Mouse (Mus musculus): Measurements from ENCODE around the gene Wfdc21. TPM values are rescaled to one million over a fixed set of nuclear protein-coding genes. Genes with fewer than 3 reads are reported as not detected.

The Wfdc21 gene
- polyA plus RNA-seq, 1 experiment, result not detected

DNA sequence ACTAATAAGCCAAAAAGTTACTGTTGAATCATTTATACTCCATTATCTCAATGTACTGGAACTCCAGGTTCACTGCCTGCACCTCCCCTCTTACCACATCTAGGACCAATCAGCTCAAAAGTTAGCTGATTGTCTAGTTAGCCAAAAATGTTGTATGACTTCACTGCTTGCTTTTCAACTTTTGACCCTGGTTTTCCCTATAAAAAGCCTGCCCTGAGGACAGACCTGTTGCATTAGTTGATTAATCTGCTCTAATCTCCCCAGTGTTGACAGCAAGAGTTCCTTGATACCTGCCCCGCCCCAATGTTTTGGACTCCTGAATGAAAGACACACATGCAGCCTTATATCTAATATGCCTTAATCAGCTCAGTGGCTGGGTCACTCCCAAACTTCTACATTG, 15.6 kb upstream of the Wfdc21 start:
- no peak for TF ChIP-seq CTCF (IDR thresholded peaks at IDR 0.05; ENCODE audit: extremely low read depth, insufficient read depth, low read length)
- no peak for TF ChIP-seq POLR2A (IDR thresholded peaks at IDR 0.05; ENCODE audit: extremely low read depth, insufficient read depth, low read length)
- Histone ChIP-seq H3K4me3 (ENCODE audit: insufficient read depth, low read length) (no peak overlapping the region), H3K4me1 (ENCODE audit: control insufficient read depth, insufficient read depth, low read length) (no peaks in the 10 kb centered on the region), H3K27ac (ENCODE audit: insufficient read depth, low read length) (no peak overlapping the region)

DNA sequence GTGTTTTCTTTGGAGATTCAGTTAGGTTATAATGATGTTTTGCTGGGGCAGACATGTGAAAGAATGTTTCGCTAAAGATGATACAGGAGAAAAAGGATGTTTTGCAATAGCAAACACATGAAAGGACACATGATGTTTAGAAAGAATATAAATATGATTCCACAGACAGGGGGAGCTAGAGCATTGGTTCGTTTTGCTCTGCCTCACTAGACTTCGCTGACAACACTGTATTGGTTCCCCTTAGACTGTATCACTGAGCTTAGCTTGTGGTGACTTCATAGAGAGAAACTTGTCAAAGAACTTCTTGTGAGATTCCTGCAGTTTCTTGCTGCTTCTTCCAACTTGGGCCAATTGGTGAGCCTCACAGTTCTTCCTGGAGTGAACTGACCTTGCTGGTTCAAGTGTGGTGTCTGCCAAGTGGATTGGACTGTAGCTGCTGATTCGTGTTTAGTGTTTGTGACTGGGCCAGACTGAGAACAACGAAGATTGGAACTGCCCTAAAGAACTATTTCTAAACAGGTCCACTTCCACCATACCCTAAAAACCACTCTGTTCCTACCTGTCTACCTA, 13.6 kb upstream of the Wfdc21 start:
- Histone ChIP-seq H3K4me1 (ENCODE audit: control insufficient read depth, insufficient read depth, low read length) (no peaks in the 10 kb centered on the region), H3K27ac (ENCODE audit: insufficient read depth, low read length) (no peak overlapping the region), H3K4me3 (ENCODE audit: insufficient read depth, low read length) (no peak overlapping the region)
- TF ChIP-seq CTCF (IDR thresholded peaks at IDR 0.05; ENCODE audit: extremely low read depth, insufficient read depth, low read length) (no peak), POLR2A (IDR thresholded peaks at IDR 0.05; ENCODE audit: extremely low read depth, insufficient read depth, low read length) (no peak)

DNA sequence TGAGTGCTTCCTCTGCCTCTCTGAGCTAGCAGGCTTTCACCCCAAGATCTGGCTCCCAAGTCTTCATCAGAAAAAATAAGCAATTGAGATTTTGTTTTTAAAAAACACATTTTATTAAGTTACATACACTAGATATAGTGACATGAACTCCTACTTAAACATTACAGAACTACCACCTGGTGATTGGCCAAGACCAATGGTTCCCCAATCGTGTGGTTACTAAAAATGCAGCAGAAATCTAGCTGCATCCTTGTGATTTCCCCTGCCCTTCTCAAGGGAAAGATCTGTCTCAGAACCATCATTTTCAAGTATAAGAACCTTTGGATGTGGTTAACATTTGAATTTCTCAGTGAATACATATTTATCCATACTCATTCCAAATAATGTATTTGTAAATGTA, 12.5 kb upstream of the Wfdc21 start:
- no peak for TF ChIP-seq CTCF (IDR thresholded peaks at IDR 0.05; ENCODE audit: extremely low read depth, insufficient read depth, low read length)
- TF ChIP-seq POLR2A (IDR thresholded peaks at IDR 0.05; ENCODE audit: extremely low read depth, insufficient read depth, low read length), result no peak
- Histone ChIP-seq H3K4me3 (ENCODE audit: insufficient read depth, low read length) (no peak overlapping the region), H3K27ac (ENCODE audit: insufficient read depth, low read length) (no peak overlapping the region), H3K4me1 (ENCODE audit: control insufficient read depth, insufficient read depth, low read length) (no peaks in the 10 kb centered on the region)

DNA sequence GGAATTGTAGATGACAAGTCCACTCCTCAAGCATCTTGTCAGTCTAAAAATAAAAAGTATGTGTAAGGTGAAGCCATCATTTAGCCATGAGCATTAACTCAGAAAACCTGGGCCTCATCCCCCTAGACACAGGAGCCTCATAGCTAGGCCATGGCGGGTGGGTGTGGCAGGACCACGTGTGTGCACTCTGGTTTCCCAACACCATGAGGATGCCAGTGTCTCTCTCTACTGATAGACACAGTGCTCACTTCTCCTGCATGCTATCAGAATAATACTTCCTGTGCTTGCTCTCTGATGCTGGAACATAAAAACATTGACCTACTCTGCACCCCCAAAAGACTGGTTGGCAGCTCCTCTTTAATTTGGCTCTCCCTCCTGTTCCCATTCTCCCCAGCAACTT, 10.9 kb upstream of the Wfdc21 start:
- H3K4me3 ChIP-seq (ENCODE audit: insufficient read depth, low read length), result no peak overlapping the region
- H3K4me1 ChIP-seq (ENCODE audit: control insufficient read depth, insufficient read depth, low read length), result no peaks in the 10 kb centered on the region
- no peak overlapping the region for H3K27ac ChIP-seq (ENCODE audit: insufficient read depth, low read length)
- TF ChIP-seq CTCF (IDR thresholded peaks at IDR 0.05; ENCODE audit: extremely low read depth, insufficient read depth, low read length) (no peak), POLR2A (IDR thresholded peaks at IDR 0.05; ENCODE audit: extremely low read depth, insufficient read depth, low read length) (no peak)

DNA sequence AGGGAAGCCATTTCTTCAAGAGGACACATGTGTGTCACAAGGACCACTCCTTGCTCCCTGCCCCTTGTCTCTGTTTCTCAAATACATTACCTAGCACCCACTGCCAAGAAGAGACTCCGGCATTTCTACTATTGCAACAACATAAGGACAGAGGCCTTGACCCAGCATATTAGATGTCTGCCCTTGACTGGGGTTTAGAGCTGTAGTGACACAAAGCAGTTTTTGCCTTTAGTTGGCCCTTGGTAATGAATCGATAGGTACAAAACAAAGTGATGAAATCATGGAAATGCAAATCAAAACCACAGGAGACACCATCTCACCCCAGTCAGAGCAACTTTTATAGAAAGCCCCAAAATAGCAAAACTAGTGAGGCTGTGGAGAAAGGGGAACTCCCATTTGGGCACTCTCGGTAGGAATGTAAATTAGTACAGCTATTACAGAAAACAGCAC, 9.6 kb upstream of the Wfdc21 start:
- no peak for TF ChIP-seq CTCF (IDR thresholded peaks at IDR 0.05; ENCODE audit: extremely low read depth, insufficient read depth, low read length)
- H3K4me1 ChIP-seq (ENCODE audit: control insufficient read depth, insufficient read depth, low read length), result no peaks in the 10 kb centered on the region
- no peak overlapping the region for H3K4me3 ChIP-seq (ENCODE audit: insufficient read depth, low read length)
- no peak overlapping the region for H3K27ac ChIP-seq (ENCODE audit: insufficient read depth, low read length)

DNA sequence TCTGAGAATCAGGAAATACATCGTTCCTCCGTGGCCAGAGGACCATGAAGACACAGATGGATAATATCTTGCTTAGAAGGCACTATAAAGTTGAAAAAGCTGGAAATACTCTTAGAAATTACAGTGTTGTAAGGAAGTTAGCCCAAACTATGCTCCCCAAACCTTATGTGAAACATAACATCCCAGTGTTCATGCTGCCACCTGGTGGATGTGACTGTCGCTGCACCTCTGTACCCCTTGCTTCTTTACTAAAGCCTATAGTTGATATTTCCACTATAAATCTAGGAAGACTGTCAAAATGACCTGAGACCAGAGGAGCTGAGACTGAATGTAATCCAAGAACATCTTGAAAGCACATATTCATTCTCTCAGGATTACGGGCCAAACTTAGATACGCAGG, 7.5 kb upstream of the Wfdc21 start:
- H3K4me1 ChIP-seq (ENCODE audit: control insufficient read depth, insufficient read depth, low read length), result no peaks in the 10 kb centered on the region
- H3K27ac ChIP-seq (ENCODE audit: insufficient read depth, low read length), result no peak overlapping the region
- H3K4me3 ChIP-seq (ENCODE audit: insufficient read depth, low read length), result no peak overlapping the region
- peak; percentile 96 for TF ChIP-seq CTCF (IDR thresholded peaks at IDR 0.05; ENCODE audit: extremely low read depth, insufficient read depth, low read length)
- TF ChIP-seq POLR2A (IDR thresholded peaks at IDR 0.05; ENCODE audit: extremely low read depth, insufficient read depth, low read length), result no peak

DNA sequence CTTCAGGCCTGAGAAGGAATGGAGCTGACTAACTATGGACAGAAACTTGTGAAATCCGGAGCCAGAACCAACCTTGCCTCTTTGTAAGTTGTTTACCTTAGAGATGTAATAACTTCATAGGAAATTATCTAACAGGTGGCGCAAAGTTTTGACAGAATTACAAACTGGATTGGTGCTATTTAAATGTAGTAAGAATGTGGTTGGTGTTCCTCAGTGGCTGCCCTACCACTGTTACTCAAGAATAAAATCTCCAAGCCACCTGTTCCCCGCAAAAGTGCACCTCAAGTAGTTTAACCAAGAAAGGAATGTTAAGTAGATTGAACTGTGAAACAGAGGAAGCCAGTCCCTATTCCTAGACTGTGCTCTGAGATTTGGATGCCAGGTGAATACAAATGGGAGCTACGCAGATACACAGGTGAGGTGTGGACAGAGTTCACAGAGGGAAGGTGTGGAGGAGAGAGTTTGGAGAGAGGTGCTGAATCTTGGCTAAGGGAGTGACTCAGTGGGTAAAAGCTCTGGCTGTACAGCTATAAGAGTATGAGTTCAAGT, 6.2 kb upstream of the Wfdc21 start:
- Histone ChIP-seq H3K27ac (ENCODE audit: insufficient read depth, low read length) (no peak overlapping the region), H3K4me1 (ENCODE audit: control insufficient read depth, insufficient read depth, low read length) (no peaks in the 10 kb centered on the region), H3K4me3 (ENCODE audit: insufficient read depth, low read length) (no peak overlapping the region)
- no peak for TF ChIP-seq CTCF (IDR thresholded peaks at IDR 0.05; ENCODE audit: extremely low read depth, insufficient read depth, low read length)
- no peak for TF ChIP-seq POLR2A (IDR thresholded peaks at IDR 0.05; ENCODE audit: extremely low read depth, insufficient read depth, low read length)

DNA sequence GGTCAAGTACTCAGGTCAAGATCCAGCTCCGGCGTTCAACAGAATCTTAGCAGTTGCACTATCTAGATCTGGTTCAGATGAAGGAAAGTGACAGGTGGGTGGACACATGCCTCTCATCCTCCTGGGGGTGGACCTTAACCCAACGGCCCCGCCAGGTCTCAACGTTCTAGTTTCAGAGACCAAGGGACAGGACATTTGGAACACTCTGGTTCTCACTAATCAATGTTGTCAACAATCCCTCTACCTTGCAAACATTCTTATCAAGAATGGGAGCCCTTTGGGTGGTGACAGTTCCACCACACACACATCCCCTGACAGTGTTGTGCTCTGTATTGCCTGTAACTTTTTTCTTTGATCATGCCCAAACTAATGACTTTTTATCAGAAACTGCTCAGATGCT, 4.9 kb upstream of the Wfdc21 start:
- Histone ChIP-seq H3K27ac (ENCODE audit: insufficient read depth, low read length) (no peak overlapping the region), H3K4me1 (ENCODE audit: control insufficient read depth, insufficient read depth, low read length) (no peaks in the 10 kb centered on the region), H3K4me3 (ENCODE audit: insufficient read depth, low read length) (no peak overlapping the region)
- TF ChIP-seq CTCF (IDR thresholded peaks at IDR 0.05; ENCODE audit: extremely low read depth, insufficient read depth, low read length), result no peak
- no peak for TF ChIP-seq POLR2A (IDR thresholded peaks at IDR 0.05; ENCODE audit: extremely low read depth, insufficient read depth, low read length)

DNA sequence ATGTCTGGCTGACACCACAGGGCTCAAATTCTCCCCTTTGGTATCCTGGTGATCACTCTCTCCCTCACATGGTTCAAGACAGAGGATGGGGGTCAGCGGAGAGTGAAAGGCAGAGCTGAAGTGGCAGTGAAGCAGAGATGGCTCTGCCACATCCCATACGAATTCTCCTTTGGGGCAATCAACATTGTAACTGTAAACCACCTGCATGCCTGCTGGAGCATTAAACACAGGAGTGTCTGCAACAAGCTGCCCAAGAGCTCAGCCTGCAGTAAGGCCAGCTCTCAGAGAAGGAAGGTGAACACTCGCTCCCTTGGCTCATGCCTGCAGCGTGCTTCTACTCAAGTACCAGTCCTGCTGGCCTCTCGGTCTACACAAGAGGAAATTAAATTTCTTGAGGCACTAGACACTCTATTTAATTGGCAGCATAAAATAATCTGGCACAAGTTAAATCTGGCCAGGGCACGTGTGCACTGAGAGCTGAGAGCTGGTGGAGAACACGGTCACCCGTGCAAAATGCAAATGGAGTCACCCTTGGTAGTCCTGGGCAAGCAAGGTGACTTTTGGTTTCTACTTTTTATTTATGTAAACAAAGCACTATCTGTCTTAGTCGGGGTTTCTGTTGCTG, 3.9 kb upstream of the Wfdc21 start:
- Histone ChIP-seq H3K4me1 (ENCODE audit: control insufficient read depth, insufficient read depth, low read length) (no peaks in the 10 kb centered on the region), H3K27ac (ENCODE audit: insufficient read depth, low read length) (no peak overlapping the region), H3K4me3 (ENCODE audit: insufficient read depth, low read length) (no peak overlapping the region)
- TF ChIP-seq CTCF (IDR thresholded peaks at IDR 0.05; ENCODE audit: extremely low read depth, insufficient read depth, low read length) (no peak), POLR2A (IDR thresholded peaks at IDR 0.05; ENCODE audit: extremely low read depth, insufficient read depth, low read length) (no peak)

DNA sequence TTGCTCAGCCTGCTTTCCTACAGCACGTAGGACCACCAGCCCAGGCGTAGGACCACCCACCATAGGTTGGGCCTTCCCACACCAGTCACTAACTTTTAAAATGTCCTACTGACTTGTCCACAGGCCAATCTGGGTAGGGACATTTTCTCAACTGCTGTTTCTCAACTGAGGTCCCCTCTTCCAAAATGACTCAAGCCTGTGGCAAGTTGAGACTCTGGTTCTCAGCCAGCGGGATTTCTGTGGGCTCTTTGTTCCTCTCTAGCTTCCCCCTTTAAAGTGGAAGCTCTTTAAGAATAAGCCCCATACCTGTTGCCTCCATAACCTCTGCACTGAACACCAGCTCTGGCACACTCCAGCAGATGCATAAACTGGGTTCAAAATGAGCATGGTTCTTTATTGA, 3.2 kb upstream of the Wfdc21 start:
- TF ChIP-seq CTCF (IDR thresholded peaks at IDR 0.05; ENCODE audit: extremely low read depth, insufficient read depth, low read length) (no peak), POLR2A (IDR thresholded peaks at IDR 0.05; ENCODE audit: extremely low read depth, insufficient read depth, low read length) (no peak)
- Histone ChIP-seq H3K4me3 (ENCODE audit: insufficient read depth, low read length) (no peak overlapping the region), H3K4me1 (ENCODE audit: control insufficient read depth, insufficient read depth, low read length) (no peaks in the 10 kb centered on the region), H3K27ac (ENCODE audit: insufficient read depth, low read length) (no peak overlapping the region)
